Mouse (Mus musculus): ENCODE results near the gene Ube2j1.
"Not testable (repeated sequence)": the region's sequence is repeated elsewhere in the genome, so short reads cannot be mapped to it uniquely, and the experiment has no call there.

The Ube2j1 gene

GRCm38 (mm10) chr4:33031195-33031960, at the start of gene Ube2j1:
Gene Ube2j1, plus strand, starts transcription at chr4:33031416.
- DNase-seq (ENCODE audit: low spot score in 2 of 2), result peak; percentile 82 to 89

DNA sequence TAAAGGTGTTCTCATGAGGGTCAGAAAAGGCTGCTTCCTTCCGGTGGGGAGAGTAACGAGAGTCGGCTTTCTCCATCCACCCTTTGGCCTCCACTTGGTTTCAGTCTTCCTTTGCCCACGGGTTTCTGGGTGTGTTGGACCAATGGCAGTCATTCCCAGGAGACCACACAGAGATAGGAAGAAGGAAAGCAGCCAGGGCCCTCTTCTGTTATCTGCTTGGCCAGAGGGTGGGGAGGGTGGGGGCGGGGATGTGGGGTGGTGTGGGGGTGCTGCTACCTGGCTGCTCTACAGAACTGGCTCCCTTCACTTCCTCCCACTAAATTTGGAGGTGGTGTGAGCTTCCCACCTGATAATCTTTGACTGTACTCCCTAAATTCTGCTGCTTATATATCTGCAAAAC, 49.6 kb upstream of the Ube2j1 start:
- no peak for DNase-seq (ENCODE audit: low spot score in 2 of 2)

DNA sequence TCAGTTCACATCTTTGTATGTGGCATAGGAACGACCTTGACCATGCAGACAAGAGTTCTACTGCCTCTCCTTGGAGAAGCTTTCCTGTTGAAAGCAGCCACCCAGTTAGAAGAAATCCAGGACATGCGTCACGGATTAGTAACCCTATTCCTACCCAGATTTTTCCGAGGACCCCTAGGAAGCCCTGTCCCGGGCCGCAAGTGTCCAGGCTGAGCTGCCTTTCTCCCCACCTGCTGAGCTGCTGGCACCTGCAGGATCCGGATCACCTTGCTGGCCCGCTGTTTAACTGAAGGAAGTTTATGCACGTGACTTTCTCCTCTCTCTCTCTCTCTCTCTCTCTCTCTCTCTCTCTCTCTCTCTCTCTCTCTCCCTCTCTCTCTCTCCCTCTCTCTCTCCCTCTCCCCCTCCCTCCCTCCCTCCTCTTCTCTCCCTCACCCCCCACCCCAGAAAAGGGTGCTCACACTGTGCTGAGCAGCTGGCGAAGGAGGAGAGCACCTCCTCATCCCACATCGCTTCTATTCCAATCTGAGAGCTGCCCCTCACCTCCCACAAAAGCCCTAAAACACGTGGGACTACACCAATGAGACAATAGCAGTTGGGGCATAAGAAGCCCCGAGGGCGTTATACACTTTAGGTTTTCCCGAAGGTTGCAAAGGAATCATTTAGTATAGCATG, 49.0 kb upstream of the Ube2j1 start:
- peak; percentile 28 to 45 for DNase-seq (ENCODE audit: low spot score in 2 of 2)

DNA sequence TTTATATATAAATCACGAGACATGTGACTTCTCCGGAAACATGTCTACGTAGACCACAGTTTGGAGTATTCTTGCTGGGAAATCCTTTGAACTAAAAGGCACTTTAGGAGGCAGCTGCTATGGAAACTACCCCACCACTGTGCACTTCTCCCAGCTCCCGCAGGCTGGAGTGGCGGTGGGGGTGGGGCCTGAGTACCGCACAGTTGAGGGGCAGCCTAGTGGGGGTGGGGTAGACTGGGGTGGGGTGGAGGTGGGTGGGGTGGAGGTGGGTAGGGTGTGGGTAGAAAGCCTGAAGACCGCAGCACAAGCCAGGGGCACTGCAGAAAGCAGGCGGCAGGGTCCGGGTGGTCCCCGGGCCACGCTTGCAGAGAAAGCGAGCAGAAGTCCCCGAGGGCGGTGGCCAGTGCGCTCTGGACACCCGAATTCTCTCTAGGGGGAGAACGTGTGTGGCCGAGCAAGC, 48.5 kb upstream of the Ube2j1 start, which contains the start of gene Rragd:
Gene Rragd, plus strand, starts transcription at position 322 of the 460 bp plus-strand sequence.
- DNase-seq (ENCODE audit: low spot score in 2 of 2), result peak in 1 of 2 experiments; percentile 52

DNA sequence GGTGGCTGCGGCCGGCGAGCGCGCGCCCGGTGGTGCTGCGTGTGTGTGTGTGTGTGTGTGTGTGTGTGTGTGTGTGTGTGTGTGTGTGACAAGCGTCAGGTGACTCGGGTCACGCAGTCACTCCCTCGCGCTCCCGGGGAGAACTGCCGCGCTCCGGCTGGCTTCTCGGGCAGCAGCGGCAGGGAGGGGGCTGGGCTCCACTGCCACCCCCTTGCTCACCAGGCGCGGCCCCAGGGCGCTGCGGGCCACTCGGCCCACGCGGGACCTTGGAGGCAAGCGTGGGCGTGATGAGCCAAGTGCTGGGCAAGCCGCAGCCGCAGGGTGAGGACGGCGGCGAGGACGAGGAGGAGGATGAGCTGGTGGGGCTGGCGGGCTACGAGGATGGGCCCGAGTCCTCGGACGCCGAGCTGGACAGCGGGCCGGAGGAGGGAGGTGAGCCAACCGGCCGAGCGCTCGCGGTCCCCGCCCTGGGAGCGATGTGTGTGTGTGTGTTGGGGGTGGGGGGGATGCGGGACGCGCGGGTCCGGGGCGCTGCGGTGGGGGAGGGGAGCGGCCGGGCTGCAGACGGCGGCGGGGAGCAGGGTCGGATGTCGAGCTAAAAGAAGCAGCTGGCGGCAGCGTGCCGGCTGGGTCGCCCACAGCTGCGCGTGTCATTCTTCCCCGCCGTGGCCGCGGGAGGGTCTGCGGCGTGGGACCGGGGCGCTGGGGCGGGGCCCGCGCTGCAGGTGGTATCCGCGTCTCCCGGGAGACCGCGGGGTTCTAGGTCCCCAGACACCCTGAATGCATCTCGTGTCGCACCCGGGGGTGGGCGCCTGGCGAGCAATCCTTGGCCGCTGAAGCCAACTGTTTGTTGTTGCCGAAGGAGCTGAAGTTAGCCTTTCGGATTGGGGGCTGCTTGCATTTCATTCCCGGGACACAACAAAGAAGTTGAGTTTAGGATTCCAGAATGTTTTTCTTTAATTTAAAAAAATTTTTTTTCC, 47.8 kb upstream of the Ube2j1 start:
- DNase-seq (ENCODE audit: low spot score in 2 of 2), result peak; percentile 60 to 69

DNA sequence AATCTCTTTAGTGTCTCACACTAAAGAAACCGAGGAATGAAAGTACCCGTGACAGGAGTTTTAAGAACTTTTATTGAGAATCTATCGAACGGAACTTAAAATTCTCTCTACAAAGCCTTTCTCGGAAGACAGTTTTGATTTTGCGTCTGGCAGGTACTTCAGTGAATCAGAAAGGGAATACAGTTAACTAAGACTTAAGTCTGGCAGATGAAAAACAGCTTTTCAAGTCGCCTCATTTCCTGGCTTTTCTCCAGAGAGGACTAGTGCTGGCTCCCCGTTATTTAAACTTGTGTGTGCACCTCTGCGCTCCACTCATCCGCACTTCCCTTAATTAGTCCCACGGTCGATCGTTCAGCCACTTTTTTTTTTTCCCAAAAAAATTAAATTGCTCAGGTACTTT, 47.0 kb upstream of the Ube2j1 start:
- no peak for DNase-seq (ENCODE audit: low spot score in 2 of 2)

DNA sequence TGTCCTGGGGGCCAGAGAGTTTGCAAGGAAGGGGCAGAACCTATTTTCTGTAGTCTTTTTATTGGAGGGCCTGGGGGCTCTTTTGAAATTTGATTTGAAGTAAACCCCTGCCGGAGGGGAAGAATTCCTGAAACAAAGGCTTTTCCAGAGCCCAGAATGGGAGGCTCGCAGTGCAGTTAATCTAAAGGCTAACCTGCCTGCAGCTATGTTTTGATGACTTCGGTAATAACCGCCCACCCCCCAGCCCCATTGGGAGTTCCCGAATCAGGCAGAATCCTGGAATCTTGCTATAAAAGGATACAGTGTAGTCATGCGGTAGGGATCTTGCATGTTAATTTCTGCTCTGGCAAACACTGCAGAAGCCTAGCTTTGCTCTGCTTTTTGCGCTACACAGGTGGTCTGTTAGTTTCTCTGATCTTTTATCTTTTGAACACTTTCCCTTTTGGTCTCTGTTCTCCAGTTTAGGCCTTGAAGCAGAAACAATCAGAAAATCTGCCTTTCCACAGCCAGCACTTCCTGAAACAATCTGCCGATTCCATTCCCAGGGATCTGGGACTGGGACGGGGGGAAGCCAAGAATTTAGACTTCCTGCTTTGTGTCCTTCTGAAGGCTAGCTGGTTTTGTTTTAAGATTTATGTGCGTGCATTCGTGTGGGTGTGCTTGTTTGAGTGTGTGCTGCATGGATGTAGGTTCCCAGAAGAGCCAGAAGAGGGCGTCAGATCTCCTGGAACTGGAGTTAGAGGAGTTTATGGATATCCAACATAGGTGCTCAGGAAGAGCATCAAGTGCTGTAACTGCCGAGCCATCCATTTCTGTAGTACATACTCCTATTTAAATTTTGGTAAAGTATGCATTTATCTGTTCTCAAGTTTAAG, 46.2 kb upstream of the Ube2j1 start:
- DNase-seq (ENCODE audit: low spot score in 2 of 2), result peak in 1 of 2 experiments; percentile 15

DNA sequence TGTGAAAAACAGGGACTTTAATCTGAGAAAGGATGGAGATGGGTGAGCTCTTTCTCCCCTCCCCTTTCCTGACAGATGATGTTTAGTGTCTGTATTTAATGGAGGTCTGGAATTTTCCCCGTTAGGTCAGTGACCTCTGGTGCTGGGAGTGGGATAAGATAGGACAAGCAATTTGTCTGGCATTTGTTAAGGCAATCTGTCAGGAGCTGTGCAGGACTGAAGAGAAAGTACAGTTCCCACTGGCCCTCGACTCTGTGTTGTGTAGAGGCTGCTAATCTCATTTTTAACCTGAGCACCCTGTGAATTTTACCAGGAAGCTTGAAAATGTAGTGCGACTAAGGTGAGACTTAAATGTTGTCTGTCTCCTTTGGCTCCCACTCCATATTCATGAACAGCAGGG, 45.5 kb upstream of the Ube2j1 start:
- no peak for DNase-seq (ENCODE audit: low spot score in 2 of 2)

DNA sequence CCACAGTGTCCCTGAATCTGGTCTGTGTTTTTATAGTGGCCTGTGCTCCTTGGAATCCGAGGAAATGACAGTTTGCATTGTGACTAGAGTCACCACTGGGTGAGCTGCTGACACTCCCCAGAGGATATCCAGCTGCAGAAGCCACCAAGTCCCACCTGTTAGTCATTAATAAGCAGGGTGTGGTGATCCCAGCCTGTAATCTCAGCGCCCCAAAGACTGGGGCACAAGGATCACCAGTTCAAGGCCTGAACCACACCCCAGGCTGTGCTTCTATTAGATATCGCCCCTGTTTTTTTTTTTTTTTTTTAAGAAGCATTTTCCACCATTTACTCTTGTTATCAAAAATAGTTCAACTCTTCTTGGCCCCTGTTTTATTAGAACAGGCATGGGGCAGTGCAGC, 44.2 kb upstream of the Ube2j1 start:
- no peak for DNase-seq (ENCODE audit: low spot score in 2 of 2)

- no peak for DNase-seq (ENCODE audit: low spot score in 2 of 2)
Measured at GRCm38 (mm10) chr4:32989346-32989745, 41.9 kb upstream of the Ube2j1 start.

- no peak for DNase-seq (ENCODE audit: low spot score in 2 of 2)
Measured at GRCm38 (mm10) chr4:32994168-32994567, 37.0 kb upstream of the Ube2j1 start.

DNA sequence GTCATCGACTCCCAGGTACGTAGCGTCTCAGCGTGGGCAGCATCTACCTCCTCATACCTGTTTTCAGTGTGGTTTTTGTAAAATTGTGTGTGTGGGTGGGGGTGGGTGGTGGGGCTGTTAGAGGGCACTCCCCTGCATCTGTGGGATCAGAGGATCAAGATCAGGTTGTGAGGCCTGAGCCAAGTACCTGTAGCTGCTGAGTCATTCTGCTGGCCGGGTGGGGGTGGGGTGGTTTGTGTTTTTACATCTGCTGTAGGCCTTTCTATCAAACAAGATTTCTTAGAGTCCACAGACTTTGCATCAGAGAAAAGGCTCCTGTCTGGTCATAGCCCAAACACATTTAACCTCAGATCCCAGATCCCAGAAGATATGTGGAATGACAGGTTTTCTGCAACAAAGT, 35.1 kb upstream of the Ube2j1 start:
- no peak for DNase-seq (ENCODE audit: low spot score in 2 of 2)

DNA sequence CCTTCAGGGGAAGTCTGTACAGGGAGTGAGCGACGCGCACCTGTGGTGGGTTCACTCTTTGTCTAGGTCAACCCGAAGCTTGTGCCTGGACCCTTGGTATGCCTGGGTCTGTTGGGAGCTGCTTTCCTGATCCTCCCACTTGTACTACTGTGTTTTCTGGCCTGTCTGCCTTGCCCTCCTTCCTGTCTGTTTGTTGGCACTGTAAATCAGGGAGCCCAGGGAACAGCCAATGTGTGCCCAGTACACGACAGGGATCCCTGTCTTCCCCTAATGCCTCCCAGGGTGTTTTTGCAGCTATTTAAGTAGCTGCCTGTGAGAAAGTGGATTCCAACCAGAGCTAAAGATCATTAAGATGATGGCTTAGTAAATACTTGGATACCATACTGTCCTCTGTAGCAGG, 33.6 kb upstream of the Ube2j1 start:
- no peak for DNase-seq (ENCODE audit: low spot score in 2 of 2)

DNA sequence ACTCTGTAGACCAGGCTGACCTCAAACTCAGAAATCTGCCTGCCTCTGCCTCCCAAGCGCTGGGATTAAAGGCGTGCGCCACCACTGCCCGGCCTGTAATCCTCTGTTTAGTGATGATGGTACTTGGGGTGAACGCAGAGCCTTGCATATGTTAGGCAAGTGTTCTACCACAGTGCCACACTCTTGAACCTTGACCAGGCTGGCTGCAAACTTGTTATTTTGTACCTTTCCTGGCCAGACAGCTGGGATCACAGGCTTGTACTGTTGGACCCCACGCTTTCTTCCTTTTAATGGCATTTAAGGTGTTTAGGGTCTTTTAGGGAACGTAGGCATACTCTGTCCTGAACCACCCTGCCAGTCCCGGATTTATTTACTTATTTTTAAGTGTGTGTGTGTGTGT, 32.2 kb upstream of the Ube2j1 start:
- DNase-seq (ENCODE audit: low spot score in 2 of 2), result no peak

DNA sequence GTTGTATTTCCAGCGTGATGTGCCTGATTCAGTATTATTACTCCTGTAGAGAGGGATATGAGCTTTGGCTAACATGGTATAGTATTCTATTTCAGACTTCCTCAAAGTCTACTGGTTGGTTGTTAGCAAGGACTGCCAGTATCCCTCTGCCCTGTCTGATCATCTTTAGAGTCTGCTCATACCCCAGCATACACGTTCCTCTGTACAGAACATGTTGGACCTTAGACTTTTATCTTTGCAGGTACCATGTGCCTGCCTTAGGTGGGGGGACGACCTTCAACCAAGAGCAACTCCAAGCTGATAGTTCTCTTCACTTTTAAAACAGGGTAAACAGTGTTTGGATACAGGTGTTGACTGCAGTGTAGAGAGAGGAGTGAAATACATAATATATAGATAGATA, 29.1 kb upstream of the Ube2j1 start:
- DNase-seq (ENCODE audit: low spot score in 2 of 2), result no peak

GRCm38 (mm10) chr4:33005595-33006470, 25.4 kb upstream of the Ube2j1 start:
- DNase-seq (ENCODE audit: low spot score in 2 of 2), result not testable (repeated sequence)

DNA sequence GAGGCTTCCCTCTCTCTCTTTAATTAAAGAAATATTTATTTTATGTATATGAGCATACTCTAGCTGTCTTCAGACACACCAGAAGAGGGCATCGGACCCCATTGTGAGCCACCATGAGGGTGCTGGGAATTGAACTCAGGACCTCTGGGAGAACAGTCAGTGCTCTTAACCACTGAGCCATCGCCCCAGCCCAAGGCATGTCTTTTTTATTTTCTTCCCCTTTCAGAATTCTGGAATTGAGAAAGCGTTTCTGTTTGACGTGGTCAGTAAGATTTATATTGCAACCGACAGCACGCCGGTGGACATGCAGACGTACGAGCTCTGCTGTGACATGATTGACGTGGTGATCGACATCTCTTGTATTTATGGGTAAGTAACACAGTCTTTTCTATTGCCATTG, 24.4 kb upstream of the Ube2j1 start:
- no peak for DNase-seq (ENCODE audit: low spot score in 2 of 2)

- no peak for DNase-seq (ENCODE audit: low spot score in 2 of 2)
Measured at GRCm38 (mm10) chr4:33007443-33008217, 23.6 kb upstream of the Ube2j1 start.

GRCm38 (mm10) chr4:33010078-33010477, 21.1 kb upstream of the Ube2j1 start:
- no peak for DNase-seq (ENCODE audit: low spot score in 2 of 2)

All from frontal cortex, postnatal 10 days (tissue).